Mouse (Mus musculus) liver, postnatal 0 days (tissue): ENCODE results near the gene Cux1. TPM values are rescaled to one million over a fixed set of nuclear protein-coding genes. Genes with fewer than 3 reads are reported as not detected.

Experiments
- ATAC-seq: fragments of 200-750 bp; cut with Nextera tagmentation; 2 replicates; pipeline ENCODE4 v1.8.0; 2017; ENCODE audit warnings: mild to moderate bottlenecking, moderate library complexity
- DNase-seq: peaks from one replicate; pipeline ENCODE4 v3.0.0-alpha.2; 2016
- H3K27ac ChIP-seq: fragments of 300-500 bp; sonication (generic); 2 replicates; pipeline ENCODE4 v1.5.1; 2014; ENCODE audit warnings: antibody characterized with exemption, moderate library complexity, mild to moderate bottlenecking, low read depth
- H3K27me3 ChIP-seq: fragments of 300-500 bp; sonication (generic); 2 replicates; pipeline ENCODE4 v1.6.1; 2014; ENCODE audit warnings: low read length, control low read depth, mixed read lengths; ENCODE audit not compliant: insufficient read depth
- H3K36me3 ChIP-seq: fragments of 300-500 bp; sonication (generic); replicated peaks from 2 replicates; pipeline ENCODE4 v1.6.1; 2014; ENCODE audit warnings: mild to moderate bottlenecking, control low read depth, low read length, moderate library complexity, mixed read lengths; ENCODE audit not compliant: insufficient read depth
- H3K4me1 ChIP-seq: fragments of 300-500 bp; sonication (generic); 2 replicates; pipeline ENCODE4 v1.6.1; 2014; ENCODE audit warnings: antibody characterized with exemption, mild to moderate bottlenecking, control low read depth; ENCODE audit not compliant: insufficient read depth
- H3K4me2 ChIP-seq: fragments of 300-500 bp; sonication (generic); 2 replicates; pipeline ENCODE4 v1.6.1; 2014; ENCODE audit warnings: low read depth, mild to moderate bottlenecking, low read length, moderate library complexity, mixed read lengths
- H3K4me3 ChIP-seq: fragments of 300-500 bp; sonication (generic); 2 replicates; pipeline ENCODE4 v1.5.1; 2014; ENCODE audit warnings: low read depth, low read length
- H3K9ac ChIP-seq: fragments of 300-500 bp; sonication (generic); replicated peaks from 2 replicates; pipeline ENCODE4 v1.6.1; 2014; ENCODE audit warnings: mild to moderate bottlenecking, moderate library complexity
- H3K9me3 ChIP-seq: fragments of 300-500 bp; sonication (generic); 2 replicates; pipeline ENCODE4 v1.6.1; 2016; ENCODE audit warnings: mild to moderate bottlenecking, control low read depth, low read length, mixed read lengths
- CTCF ChIP-seq: sonication (generic); IDR thresholded peaks from 2 replicates; pipeline ENCODE4 v1.5.1; 2016; ENCODE audit warnings: antibody characterized with exemption, low read depth
- EP300 ChIP-seq: IDR thresholded peaks from 2 replicates; pipeline ENCODE4 v1.6.1; 2016; ENCODE audit warnings: antibody characterized with exemption, low read depth, mild to moderate bottlenecking
- whole genome bisulfite sequencing: fragments of 180-500 bp; shearing (Covaris S2); extraction: QIAGEN DNeasy Blood & Tissue Kit; methylation state at CpG from one replicate; pipeline ENCODE4 v1.1.7; 2014; ENCODE audit not compliant: insufficient replicate concordance; 5-methylcytosine and 5-hydroxymethylcytosine counted together
- polyA plus RNA-seq: library from polyadenylated mRNA; unstranded; fragments of >200 nt; fragmentation: Nextera tagmentation; extraction: Ambion mirVana; gene quantifications from 2 replicates; pipeline ENCODE4 v1.2.1, GENCODE M21; 2015

Gene Cux1
- polyA plus RNA-seq, 1 experiment from 2014 or later, result 10.7 TPM

- DNase-seq, result no peak
- no peak overlapping the region for H3K9ac ChIP-seq
- H3K36me3 ChIP-seq, result no peaks in the 10 kb centered on the region
- ATAC-seq, result peak; percentile 57
- H3K27me3 ChIP-seq, result no peaks in the 10 kb centered on the region
- no peak overlapping the region for H3K4me2 ChIP-seq
- H3K4me3 ChIP-seq, result no peak overlapping the region
- no peak for TF ChIP-seq CTCF
- peak; percentile 41; the same call in 1 of the 2 replicates for TF ChIP-seq EP300
- peaks cover 4% of the 10 kb centered on the region for H3K4me1 ChIP-seq
- H3K27ac ChIP-seq, result no peak overlapping the region
- no peaks in the 10 kb centered on the region for H3K9me3 ChIP-seq
These were observed 117.5 kb downstream of the Cux1 start for GRCm38 (mm10) chr5:136449801-136450200.

- Histone ChIP-seq H3K4me2 (no peak overlapping the region), H3K27ac (no peak overlapping the region), H3K9me3 (no peaks in the 10 kb centered on the region), H3K27me3 (no peaks in the 10 kb centered on the region), H3K4me1 (peaks cover 16% of the 10 kb centered on the region), H3K36me3 (no peaks in the 10 kb centered on the region), H3K9ac (no peak overlapping the region), H3K4me3 (no peak overlapping the region)
- WGBS, result 71% methylated on average over 5 of the region's 5 CpGs
- no peak for ATAC-seq
- TF ChIP-seq EP300, result no peak
- no peak for TF ChIP-seq CTCF
- no peak for DNase-seq
These were observed 121.3 kb downstream of the Cux1 start for GRCm38 (mm10) chr5:136445967-136446366.

GRCm38 (mm10) chr5:136442238-136443187 lies 124.8 kb downstream of the Cux1 start:
- peak; percentile 98 for ATAC-seq

GRCm38 (mm10) chr5:136429647-136430046 lies 137.6 kb downstream of the Cux1 start:
- H3K27me3 ChIP-seq, result no peaks in the 10 kb centered on the region
- no peak overlapping the region for H3K9ac ChIP-seq
- H3K4me1 ChIP-seq, result peaks cover 24% of the 10 kb centered on the region
- H3K4me2 ChIP-seq, result no peak overlapping the region
- no peaks in the 10 kb centered on the region for H3K9me3 ChIP-seq
- no peaks in the 10 kb centered on the region for H3K36me3 ChIP-seq
- ATAC-seq, result peak; percentile 29; the same call in 1 of the 2 replicates
- peak overlapping the region; percentile 11; the same call in 1 of the 2 replicates for H3K27ac ChIP-seq
- no peak overlapping the region for H3K4me3 ChIP-seq
- DNase-seq, result no peak
- 43% methylated on average over 4 of the region's 4 CpGs for WGBS
- TF ChIP-seq EP300 (no peak), CTCF (no peak)

More at GRCm38 (mm10) chr5:136442238-136443187, 124.8 kb downstream of the Cux1 start:
- TF ChIP-seq EP300 (no peak), CTCF (no peak)
- DNase-seq, result peak; percentile 71
- Histone ChIP-seq H3K9me3 (no peaks in the 10 kb centered on the region), H3K9ac (no peak overlapping the region), H3K4me2 (no peak overlapping the region), H3K27ac (peak overlapping the region; percentile 63), H3K4me1 (peaks cover 12% of the 10 kb centered on the region), H3K4me3 (no peak overlapping the region), H3K27me3 (no peaks in the 10 kb centered on the region), H3K36me3 (no peaks in the 10 kb centered on the region)
- WGBS, result 69% methylated on average over 11 of the region's 11 CpGs

GRCm38 (mm10) chr5:136428498-136429060 lies 138.7 kb downstream of the Cux1 start:
- no peak for TF ChIP-seq CTCF
- no peak for TF ChIP-seq EP300
- Histone ChIP-seq H3K27ac (peak overlapping the region; percentile 41; the same call in 1 of the 2 replicates), H3K4me3 (no peak overlapping the region), H3K9ac (no peak overlapping the region), H3K9me3 (no peaks in the 10 kb centered on the region), H3K4me2 (no peak overlapping the region), H3K36me3 (no peaks in the 10 kb centered on the region), H3K4me1 (peaks cover 24% of the 10 kb centered on the region), H3K27me3 (no peaks in the 10 kb centered on the region)
- 56% methylated on average over 6 of the region's 6 CpGs for WGBS
- ATAC-seq, result no peak; the same call in 1 of the 2 replicates
- DNase-seq, result peak; percentile 31
